Mouse (Mus musculus) cerebellum, adult 9-11 months (tissue): ENCODE data around the gene Gsto1.
A peak's percentile ranks its signal among the peaks of the same experiment; 100 is the strongest.

Source experiments
- DNase-seq: peaks from one replicate; pipeline ENCODE4 v3.0.0; 2022

The Gsto1 gene

DNA sequence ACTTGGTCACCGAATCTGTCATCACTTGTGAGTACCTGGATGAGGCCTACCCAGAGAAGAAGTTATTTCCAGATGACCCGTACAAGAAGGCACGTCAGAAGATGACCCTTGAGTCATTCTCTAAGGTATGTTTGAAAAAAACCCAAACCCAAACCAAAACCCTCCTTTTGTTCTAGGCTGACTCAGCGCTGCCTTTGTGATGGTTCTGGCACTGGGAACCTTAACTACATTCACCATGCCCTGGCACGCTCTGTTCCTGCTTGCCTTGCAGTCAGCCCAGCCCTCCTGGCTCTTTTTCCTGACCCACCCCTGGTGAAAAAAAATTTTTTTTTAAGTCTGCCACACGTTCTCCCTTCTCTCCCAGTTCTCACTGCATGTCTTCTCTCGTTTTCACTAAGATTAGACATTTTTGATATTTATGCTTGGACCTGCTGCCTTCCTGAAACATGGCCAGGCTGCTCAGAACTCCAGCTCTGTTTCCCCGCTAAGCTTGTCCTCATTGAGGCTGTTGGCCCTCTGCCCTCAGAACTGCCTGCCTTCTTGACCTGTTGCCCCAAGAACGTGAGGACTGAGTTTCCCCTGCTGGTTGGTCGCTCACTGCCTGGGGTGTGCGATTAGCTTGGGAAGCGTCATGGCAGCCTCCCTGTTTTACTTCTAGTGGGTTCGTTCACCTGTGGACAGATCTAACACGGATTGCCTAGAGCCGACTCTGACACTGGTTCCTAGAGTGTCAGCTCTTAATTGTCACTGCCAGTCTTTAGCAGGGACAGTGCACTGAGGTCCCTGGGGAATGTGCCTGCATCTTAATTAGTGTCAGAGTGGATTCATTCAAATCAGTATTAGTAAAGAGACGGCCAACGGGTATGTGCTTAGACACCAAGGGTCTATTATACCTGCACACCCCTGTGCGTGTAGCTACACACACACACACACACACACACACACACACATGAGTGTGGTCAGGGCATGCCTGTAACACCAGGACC lies 3.5 kb downstream of the Gsto1 start:
- no peak for DNase-seq

DNA sequence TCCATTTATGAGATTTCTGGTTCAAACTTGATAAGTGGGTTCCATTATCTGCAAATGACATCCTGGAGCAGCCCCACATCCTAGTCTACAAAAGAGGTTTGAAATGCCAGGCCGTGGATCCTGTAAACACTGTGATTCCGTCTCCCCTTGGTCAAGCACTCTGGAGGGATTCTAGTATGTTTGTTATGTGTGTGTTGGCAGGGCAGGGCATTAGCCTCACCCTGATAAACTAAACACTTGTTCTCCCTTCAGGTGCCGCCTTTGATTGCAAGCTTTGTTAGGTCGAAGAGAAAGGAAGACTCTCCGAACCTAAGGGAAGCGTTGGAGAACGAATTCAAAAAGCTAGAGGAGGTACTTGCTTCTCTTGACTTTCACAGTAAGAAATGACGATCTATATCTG lies 4.4 kb downstream of the Gsto1 start:
- no peak for DNase-seq

DNA sequence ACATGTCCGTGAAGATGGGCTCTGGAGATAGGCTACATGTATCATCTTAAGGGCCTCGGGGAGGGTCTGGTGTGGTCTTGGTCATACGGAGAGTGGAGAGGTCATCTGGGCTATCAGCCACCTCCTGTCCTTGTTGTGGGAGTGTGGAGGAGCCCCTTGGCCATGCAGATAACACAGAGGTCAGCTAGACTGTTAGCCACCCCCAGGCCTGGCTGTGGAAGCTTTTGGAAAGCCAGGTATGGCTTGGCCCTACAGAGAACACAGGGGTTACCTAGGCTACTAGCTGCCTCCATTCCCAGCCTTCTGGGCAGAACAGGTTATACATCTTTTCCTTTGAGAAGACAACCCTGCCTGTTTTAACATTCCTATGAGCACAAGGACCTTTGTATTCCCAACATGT lies 7.8 kb downstream of the Gsto1 start:
- no peak for DNase-seq

DNA sequence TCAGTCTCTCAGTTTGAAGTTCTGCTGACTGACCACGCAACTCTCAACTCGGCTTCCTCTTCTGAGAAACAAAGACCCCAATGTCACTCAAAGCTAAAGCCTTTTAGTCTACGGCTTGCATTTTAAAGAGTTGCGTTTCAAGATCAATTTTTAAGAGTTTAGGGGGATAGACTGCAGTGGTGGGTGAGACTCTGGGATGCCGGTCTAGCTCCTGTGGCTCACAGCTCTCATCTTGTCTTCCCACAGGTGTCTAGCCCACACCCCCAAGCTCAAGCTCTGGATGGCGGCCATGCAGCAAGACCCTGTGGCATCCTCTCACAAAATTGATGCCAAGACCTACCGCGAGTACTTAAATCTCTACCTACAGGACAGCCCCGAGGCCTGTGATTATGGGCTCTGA lies 9.3 kb downstream of the Gsto1 start:
- peak; percentile 41 for DNase-seq

DNA sequence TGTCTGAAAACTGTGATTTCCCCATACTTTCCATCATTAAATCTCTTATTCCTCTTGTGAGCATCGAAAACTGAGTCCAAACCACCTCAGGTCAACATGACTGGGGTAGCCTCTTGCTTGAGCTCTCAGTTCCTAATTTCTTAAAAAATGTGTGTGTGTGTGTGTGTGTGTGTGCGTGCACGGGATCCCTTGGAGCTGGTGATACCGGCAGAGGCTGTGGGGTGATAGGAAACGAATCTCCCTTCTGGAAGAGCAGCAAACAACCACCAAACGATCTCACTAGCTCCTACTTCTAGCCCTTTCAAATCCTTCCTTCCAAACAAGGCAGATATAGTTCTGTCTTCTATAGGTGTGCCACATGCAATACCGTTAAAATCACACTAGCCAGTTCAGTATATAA lies 10.0 kb downstream of the Gsto1 start:
- no peak for DNase-seq

DNA sequence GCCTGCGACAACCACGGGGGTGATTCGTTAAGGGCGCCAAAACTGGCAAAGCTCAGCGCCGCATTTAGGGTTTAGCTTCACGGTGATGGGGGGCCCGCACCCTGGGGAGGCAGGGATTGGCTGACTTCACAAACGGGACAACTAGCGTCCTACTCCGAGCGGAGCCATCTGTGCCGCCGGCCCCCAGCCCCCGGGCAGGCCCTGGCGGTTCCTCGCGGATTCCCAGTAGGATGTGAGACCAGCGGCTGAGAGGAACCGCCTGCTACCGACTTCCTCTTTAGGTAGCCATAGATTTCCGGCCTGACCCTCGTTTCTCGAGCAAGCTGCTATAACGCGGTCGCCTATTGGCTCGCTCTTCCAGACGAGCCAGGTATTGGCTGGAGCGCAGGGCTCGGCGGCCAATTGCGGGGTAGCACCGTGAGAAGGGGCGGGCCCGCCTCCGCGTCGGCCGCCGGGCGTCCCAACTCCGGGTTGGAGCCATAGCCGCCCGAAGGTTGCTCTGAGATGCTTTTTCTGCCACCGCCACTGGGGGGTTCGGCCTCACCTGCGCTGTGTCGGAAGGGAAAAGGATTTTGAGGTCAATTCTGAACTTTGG lies 10.7 kb downstream of the Gsto1 start, which contains the start of gene Gsto2:
Gene Gsto2, plus strand, starts transcription at position 182 of the 595 bp plus-strand sequence.
- DNase-seq = peak; percentile 97

DNA sequence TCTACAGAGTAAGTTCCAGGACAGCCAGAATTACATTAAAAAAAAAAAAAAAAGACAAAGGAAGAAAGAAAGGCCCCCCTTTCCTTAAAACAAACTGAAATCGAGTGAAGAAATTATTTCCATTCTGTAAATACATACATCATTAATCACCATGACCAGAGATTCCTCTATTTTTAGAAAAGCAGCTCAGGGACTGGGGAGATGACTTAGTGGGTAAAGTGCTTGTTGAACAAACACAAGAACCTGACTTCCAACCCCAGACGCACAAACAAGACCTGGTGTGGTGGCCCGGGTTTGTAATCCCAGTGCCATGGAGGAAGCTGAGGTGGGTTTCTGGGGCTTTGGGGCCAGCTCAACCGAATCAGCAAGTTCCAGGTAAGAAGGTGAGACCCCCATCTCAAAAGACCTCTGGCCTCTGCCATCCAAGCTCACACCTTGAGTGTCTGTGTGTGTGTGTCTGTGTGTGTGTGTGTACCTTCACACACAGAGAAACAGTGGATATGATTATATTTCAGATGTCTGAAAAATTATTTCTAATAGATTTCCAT lies 12.9 kb downstream of the Gsto1 start:
- DNase-seq = no peak

DNA sequence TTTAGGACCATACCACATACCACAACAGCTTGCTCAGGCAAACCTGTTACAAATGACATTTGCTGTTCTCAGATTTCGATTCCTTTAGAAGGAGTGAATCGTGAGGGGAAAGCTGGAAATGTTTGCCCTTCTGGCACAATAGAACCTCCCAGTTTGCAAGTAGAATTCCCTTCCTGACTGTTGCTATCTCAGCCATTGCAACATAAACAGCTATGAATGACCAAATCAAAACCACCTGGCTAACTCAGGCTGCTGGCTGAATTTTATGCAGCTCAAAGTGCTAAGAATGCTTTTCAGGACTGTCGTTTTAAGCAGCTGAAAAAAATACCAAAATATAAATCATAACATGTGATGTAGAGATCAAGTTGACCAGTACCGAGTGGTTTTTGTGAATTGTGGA lies 14.2 kb downstream of the Gsto1 start:
- no peak for DNase-seq

DNA sequence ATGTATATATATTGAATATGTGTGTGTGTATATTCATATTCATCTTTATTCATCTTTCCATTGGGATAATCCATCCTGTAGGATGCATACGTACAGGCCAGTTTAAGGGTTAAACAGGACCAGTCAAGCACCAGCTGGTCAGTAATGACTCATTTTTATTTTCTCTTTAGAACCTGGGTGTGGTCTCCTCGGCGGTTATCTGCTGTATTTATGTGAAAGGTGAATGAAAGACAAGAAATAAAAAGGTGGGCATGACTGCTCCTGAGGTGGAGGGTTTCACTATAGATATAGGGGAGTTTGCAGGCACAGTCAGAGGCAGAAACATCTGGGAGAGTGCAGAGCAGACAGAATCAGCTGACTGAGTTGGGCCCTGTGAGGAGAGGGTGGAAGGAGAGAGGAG lies 14.7 kb downstream of the Gsto1 start:
- DNase-seq = no peak

DNA sequence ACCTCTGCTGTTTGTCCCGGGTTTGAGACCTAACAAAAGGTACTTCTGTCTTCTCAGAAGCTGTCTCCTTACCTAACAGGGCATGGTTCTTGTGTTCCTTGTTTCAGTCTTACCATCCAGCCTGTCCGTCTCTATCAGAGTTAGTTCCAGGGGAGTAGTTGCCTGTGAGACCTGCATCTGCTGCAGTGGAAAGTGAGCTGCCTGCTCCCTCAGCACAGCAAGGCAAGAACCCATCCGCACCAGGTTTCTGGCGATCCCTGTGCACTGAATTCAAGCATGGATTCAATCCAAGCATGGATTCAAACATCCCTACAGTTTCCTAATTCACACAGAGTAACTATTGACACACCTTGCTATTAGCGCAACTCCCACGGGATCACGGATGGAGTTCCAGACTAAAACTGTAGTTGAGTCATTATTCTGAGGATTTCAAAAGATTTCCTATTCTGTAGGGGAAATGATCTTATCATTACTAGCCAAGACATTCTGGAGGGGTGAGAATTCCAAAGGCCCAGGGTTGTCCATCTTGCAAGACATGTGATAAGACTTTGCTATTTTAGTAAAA lies 15.4 kb downstream of the Gsto1 start:
- no peak for DNase-seq

DNA sequence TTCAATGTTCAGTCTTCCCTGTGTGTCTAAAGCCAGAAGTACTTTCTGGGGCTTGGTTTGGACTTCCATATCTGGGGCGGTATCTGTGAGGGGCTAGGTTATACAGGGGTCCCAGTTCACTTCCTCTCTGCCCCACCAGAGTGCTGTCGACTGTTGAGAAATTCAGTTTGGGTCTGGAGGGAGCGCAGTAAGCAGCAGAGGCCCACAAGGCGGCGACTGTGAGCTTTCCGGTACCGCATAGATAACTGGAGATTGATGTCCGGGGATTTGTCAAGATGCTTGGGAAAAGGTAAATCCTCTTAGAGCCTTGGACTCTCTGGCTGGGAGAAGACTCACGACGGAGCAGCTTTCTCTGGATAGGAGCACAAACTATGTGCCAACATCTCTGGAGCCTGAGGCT lies 16.7 kb downstream of the Gsto1 start:
- no peak for DNase-seq

DNA sequence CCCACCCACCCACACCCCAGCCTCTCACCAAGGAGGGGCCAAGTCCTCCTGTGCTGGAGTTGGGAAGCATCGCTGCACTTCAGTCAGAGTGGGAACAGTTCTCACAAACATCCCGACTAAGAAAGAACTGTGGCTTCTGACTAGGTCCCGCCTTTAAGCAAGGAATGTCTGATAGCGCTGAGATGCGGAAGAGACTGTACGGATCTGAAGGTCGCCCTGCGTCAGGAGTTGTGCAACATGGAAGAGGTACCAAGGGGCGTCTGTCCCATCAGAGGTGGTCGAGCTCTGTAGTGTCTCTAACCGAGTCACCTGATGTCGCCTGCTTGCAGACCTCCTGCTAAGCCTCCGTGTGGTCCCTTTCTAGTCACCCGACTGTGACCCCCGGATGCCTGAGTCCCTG lies 21.5 kb downstream of the Gsto1 start:
- no peak for DNase-seq

DNA sequence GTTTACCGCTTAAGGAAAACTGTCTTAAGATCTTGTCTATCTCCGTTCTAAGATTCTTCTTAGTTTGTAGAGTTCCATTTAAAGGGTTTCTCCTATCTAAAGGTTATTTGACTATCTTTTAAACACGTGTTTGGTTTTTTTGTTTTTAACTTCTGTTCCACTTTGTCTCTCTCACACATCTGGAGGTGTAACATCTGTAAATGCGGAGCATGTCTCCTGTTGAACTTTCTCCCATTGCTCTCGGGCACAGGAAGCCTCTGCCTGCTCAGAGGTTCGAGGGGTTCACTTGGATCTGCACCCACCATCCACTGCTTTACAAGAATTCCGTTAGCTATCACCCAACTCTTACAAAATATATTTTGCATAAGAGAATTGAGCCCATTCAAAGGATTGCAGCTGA lies 26.8 kb downstream of the Gsto1 start:
- DNase-seq = no peak

DNA sequence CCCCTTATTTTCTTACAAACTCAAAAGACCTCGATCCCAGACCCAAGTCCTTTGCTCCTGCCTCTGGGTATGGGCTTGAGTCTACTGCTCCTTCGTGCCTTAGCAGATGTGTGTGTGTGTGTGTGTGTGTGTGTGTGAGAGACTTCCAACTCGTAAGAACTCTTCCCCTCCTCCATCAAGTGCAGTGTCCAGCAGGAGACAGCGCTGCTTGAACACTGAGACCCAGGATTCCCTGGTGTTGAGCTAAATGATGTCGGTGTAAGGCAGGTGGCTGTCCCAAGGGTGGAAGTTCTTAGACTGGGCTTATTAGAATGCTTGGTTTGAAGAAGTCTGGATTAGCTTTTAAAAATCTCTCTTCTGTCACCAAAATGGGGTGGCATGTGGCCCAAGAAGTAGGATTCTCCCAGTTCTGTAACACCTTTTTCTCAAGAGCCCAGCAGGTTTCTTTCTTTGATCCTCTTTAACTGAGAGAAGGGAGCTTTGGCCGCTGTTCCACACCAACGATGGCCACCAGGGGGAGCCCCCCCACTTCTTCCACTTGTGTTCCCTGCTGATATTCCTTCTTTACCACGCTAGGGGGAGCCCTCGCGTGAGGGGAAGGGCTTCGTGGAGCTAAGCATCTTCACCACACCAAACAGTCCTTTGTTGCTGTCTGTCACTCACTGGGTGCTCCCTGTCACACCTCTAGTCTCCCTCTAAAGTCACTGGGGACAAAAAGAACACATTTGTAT lies 27.5 kb downstream of the Gsto1 start:
- DNase-seq = peak; percentile 58

DNA sequence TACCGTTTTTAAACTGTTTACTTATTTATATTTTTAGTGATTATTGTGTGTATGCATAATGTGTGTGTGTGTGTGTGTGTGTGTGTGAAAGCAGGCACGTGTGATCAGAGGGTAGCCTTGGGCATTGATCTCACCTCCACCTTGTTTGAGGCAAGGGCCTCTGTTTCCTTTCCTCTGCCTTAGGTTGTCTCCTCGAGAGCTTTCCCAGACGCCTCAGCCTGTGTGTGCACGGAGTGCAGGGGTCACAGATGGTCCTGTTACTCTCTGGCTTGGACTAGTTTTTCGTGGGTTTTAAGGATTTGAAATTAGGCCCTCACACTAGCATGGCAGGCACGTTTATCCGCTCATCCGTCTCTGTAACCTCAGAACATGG lies 28.1 kb downstream of the Gsto1 start:
- no peak for DNase-seq

DNA sequence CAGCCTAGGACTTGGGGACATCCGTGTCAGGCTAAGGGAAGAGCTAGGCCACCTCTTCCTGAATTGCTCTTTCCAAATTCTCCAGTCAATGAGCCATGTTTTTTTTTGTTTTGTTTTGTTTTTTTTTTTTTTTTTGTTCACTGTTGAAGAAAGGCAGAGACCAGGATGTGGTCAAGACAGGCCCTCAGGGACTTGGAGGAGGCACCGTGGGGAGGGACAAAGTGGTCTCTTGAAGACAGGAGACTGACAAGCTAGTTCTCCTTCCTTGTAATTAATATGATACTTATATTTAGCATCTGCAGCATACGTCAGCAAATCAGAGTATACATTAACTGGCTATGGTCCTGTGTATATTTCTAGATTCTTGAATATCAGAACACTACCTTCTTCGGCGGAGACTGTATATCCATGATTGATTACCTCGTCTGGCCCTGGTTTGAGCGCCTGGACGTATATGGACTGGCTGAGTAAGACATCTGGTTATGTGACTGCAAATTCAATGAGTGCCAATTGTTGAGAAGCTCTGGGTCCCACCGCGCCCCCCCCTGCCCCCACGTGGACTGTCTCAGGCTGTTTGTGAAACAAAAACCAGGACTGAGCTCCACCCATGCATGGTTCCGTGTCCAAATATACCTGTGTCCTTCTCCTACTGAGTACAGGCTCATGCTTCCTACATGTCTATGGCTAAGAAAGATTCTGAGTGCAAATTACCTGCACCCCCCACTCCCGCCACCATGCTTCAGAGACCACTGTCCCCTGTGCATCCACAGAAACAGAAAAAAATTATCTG lies 29.7 kb downstream of the Gsto1 start:
- no peak for DNase-seq

DNA sequence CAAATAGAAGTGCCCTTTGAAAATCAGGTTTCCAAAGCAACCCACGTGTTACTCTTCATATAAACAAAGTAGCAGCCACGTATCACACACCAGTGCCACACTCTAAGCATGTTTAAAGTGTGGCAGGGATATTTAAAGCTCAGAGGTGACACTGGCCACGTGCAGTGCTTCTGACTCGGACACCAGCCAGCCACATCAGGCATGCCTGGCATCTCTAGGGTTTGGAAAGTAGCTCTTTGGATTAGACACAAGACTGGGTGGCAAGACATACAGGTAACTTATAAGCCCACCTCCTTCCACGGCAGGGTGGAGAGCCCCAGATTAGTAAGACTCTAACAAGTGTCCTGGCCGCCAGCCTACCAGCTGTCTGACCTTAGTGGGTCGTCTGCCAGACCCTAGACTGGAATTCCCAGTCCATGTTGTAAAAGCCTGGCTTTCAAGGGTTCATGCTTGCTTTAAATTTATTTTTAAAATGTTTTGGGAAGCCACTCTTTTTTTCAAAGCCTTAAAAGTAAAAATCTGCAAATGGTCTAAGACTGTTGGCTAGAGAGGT lies 30.5 kb downstream of the Gsto1 start:
- DNase-seq = no peak

DNA sequence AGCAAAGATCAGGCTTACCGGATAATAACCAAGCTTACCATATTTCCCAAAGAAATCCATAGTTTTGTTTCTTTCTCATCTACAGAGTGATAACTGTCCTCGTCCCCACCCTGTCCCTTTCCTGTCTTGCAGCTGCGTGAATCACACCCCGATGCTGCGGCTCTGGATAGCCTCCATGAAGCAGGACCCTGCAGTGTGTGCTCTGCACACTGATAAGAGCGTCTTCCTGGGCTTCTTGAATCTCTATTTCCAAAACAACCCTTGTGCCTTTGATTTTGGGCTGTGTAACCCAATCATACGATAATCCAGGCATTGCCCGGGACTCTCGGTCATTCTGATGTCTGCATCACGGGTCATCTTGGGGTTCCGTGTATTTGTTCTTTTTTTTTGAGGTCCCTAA lies 31.1 kb downstream of the Gsto1 start:
- no peak for DNase-seq

DNA sequence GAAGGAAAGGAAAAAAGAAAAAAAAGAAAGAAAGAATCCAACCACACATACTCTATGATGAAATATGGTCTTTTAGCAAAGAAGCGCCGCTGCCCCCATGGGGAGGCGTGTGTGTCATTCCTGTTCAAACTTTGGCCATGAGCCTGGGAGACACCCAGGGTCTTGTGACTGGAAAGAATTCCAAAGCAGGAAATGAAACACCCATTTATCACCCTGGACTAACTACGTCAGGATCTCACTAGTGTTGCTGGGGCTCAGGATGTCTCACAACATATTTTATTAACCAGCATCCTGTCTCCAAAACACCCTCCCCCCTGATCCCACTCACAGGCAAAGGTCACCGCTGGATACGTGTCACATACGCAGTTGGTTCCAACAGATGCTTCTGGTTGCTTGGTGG lies 31.8 kb downstream of the Gsto1 start:
- DNase-seq = no peak

DNA sequence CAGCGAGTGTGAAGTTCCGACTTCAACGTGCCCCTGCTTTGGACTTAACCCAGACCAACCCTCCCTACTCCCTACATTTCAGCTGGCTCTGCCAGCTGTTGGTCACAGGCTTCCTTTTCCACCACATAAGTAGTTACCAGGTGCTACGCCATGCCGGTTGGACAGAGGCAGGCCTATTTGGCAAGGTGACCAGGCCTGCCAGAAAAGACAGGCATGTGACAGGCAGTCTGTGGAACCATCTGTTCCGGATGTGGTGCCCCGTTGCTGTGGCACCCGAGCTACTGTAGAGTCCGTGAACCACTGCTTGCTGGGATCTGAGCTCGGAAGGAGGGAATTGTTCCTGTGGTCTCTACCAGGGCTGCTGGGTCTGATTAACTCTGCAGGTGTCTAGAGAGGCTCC lies 32.6 kb downstream of the Gsto1 start:
- DNase-seq = no peak

DNA sequence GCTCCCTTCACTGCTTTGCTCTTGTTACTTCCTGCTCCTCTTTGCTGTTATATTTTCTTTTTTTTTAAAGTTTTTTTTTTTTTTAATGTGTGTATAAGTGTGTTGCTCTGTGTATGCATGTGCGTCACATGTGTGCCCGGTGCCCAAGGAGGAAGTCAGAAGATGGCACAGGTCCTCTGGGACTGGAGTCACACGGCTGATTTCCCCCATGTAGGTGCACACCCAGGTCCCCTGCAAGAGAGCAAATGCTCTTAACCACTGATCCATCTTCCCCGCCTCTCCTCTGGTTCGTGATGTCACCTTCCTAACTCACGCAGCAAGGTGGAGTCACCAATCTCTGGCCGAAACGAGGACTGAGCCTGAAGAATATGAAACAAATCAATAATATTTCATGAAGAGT lies 33.3 kb downstream of the Gsto1 start:
- DNase-seq = no peak
